Mouse (Mus musculus) mouse embryonic stem cell (cell line): ENCODE data around the gene Prelid1.

Source experiments
- in situ Hi-C, 2 experiments: fragments of 300-500 bp; cut with MboI; formaldehyde crosslinking; loops; 1 replicate in 1 of 2; 3 replicates in 1 of 2; pipeline ENCODE4 v1.14.3; 2019 to 2020; ENCODE audit warnings: low sequenced_read_pairs in 2 of 2, low pct_unique_long_range_greater_than_20kb in 1 of 2, mixed read lengths in 1 of 2; ENCODE audit not compliant: unreplicated experiment in 1 of 2

Prelid1 gene

GRCm38 (mm10) chr13:55329683-55330566 is 9.6 kb downstream of the Prelid1 start, which contains the start of gene Mxd3:
Mxd3 (minus strand) TSS chr13:55329823.
- in situ Hi-C loops, result no loop called here

DNA sequence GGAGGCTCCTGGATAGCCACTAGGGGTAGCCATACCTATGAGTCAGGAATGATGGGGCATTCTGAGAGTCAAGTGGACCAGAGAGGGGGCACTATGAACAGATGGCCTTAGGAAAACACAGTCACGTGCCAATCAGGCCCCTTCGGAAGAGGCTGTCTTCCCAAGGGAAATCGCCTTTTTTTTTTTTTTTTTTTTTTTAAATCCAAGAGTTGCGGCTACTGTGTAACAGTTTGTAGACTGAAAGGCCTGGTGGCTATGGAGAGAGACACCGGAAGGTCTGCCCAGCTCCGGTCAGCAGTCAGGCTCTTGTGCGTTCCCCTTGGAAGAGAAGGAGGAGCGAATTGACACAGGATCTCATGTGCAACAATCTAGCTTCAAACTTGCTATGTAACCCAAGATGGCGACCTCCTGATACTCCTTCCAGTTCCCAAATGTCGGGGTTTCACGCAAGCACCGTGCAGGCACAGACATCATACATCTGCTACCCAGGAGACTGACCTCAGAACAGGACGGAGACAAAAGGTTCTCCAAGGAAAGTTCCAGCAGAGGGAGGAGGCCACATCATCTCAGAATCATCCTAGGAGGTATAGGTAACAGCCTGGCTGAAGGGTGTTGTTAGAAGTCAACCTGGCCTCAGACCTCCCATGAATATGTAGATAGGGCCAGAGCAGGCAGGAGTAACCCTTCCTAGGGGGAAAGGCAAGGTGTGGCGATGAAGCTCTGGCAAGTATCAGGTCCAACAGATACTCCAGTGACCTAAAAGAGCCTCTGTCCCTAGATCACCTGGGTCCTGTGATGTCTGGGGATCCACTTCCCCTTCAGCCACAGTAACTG is 10.5 kb downstream of the Prelid1 start:
- in situ Hi-C loops, result no loop called here

GRCm38 (mm10) chr13:55332331-55332730 is 12.0 kb downstream of the Prelid1 start:
- in situ Hi-C loops, result no loop called here

DNA sequence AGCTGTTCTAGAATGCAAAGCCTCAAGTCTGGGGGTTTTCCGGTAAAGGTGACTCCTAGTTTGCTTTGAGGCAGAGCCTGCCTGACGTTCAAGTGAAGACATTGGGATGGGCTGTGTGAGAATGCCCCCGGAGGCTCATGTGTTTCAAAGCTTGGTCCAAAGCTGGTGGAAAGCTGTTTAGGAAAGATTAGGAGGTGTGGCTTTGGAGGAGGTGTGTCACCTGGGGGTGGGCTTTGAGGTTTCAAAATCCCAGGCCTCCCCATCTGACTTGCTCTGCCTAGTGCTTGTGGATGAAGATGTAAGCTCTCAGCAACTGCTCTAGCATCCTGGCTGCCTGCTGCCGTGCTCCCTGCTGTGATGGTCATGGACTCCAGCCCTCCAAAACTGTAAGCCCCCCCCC is 15.4 kb downstream of the Prelid1 start:
- in situ Hi-C loops, result no loop called here

GRCm38 (mm10) chr13:55337341-55337975 is 17.2 kb downstream of the Prelid1 start:
- in situ Hi-C loops, result no loop called here

GRCm38 (mm10) chr13:55338131-55339054 is 18.1 kb downstream of the Prelid1 start:
- in situ Hi-C loops, result no loop called here

DNA sequence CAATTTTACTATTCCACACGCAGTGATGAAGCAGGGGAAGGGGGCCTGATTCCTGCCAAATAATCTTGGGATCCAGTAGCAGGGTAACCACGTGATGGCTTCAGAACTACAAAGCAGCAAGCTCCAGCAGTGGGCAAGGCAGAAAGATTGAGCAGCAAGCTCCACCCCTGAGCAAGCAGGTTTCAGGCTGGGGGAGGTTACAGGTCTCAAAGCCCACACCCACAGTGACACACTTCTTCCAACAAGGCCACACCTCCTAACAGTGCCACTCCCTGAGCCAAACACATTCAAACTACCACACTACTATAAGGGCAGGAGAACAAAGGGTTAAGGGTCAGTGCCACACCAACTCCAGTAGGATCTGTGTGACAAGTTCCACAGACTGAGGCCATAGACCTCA is 19.0 kb downstream of the Prelid1 start:
- in situ Hi-C loops, result no loop called here

DNA sequence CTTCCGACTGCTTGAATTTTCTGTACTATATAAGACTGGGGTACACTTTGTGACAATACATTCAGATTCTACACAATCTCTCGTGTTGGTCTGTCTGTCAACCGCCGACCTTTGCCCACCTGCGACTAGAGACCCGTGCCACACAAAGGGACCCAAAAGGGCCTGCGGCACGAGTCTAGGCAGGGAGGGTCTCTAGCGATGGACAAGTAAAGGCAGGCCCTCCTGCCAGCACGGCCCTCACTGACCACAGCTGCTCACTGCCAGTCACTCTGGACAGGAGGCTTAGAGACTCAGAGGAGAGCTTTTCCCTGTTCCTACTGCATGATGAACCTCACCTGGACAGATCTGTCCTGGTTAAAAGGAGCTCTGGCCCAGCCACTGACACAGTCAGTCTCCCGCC is 22.2 kb downstream of the Prelid1 start:
- in situ Hi-C loops, result no loop called here

DNA sequence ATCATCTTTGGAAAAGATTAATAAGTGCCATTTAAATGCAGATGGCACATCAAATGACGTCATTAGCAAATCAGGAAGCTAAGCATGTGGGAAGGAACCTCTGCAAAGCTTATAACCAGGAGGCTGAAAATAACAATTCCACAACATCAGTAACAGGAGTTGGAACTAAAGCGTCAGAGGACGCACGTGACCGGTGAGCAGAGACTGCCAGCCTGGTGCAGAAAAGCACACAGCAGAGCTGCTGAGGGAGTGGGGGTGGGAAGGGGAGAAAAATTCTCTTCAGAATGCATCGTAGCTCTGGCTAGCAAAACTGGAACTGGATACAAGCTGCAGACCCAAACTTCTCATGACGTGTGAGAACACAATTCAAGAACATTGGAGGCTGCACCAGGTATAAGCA is 24.0 kb downstream of the Prelid1 start:
- in situ Hi-C loops, result no loop called here

- in situ Hi-C loops, result no loop called here
Observed at GRCm38 (mm10) chr13:55346745-55347144, 26.4 kb downstream of the Prelid1 start.

DNA sequence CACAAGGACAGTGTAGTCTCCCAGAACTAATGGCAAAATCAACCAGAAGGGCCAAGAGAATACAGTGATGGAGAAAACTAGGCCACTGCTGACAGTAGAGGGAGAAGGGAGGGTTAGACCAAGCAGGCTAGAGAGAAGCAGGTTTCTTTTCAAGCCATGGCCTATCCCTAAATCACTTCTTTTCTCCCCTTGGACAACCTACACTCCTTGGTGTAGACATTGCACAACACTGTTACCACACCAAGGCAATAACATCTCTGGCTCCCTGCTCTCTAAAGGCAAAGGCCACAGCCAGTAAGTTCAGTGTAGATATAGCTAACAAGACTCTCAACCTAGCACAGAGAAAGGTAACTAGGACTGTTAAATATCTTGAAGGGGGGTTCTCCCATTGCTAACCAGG is 40.8 kb downstream of the Prelid1 start:
- in situ Hi-C loops, result no loop called here

- in situ Hi-C loops, result no loop called here
Observed at GRCm38 (mm10) chr13:55361974-55362452, 41.7 kb downstream of the Prelid1 start.

DNA sequence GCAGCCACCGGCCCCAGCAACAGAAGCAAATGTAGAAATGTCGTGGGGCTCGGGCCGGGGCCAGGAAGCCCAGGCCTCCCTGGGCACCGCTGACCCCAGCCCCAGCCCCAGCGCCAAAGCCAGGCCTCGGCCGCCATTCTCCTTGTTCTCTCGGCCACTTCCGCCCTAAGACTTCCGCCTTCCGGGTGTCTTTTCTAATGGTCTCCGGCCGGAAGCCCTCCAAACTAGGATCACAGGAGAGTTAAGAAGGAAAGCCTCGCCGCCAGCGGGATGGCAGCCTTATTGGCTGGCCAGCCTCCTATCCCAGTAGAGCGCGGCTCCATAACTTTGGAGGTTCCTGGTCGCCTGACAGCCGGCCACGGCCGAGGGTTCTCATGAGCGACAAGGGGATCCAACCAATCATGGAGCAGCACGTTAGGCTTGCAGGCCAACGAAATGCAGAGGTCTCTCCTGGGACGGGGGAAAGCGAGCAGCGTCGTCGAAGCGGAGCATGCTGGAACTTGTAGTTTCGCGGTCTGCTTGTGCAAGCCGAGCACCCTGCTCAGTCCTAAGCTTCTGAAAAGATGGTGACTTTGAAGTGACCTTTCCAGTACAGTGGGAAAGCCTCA is 42.3 kb downstream of the Prelid1 start, which contains the start of gene Lman2:
Gene Lman2 (minus strand): TSS at position 331 of the 608 bp plus-strand sequence.
- in situ Hi-C loops, result no loop called here

- in situ Hi-C loops, result no loop called here
Observed at GRCm38 (mm10) chr13:55368401-55368800, 48.1 kb downstream of the Prelid1 start.

DNA sequence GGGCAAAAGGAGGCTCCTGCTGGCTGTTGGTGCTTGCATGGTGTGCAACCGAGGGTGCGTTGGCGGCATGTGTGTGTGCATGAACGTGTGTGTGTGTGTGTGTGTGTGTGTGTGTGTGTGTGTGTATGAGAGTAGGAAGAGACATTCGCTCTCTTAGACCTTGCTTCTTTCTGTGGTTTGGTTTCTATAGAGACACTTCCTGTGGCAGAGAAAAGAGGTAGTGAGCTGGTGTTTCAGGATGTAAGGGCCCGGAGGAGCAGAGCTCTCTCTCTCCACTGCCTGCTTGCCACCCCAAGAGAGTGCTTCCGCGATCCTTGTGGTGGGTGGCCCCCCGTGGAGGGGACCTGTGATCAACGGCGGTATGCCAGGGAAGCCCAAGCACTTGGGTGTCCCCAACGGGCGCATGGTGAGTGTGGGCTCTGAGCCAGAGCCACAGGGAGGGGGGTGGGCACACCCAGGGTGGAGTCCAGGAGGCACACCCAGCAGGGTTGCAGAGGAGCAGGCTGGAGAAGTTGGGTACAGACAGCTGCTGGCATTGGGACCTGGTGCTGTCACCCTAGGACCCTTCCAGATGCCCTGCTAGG is 49.3 kb downstream of the Prelid1 start, which contains the start of gene Rgs14:
Gene Rgs14 (plus strand): TSS at position 202 of the 584 bp plus-strand sequence.
- in situ Hi-C loops, result no loop called here

GRCm38 (mm10) chr13:55370234-55370633 is 49.9 kb downstream of the Prelid1 start:
- in situ Hi-C loops, result no loop called here
